Mouse (Mus musculus): Measurements from ENCODE around the gene Pecam1. TPM values are rescaled to one million over a fixed set of nuclear protein-coding genes. Genes with fewer than 3 reads are reported as not detected.

Gene Pecam1
- total and polyA plus RNA-seq, 2 experiments from 2014 or later: 9.8 to 17.5 TPM

GRCm38 (mm10) chr11:106701589-106701988 lies 48.8 kb downstream of the Pecam1 start:
- H3K9ac ChIP-seq (replicated peaks; ENCODE audit: low read length, poor library complexity, severe bottlenecking): no peak overlapping the region
- DNase-seq (ENCODE audit: low spot score): no peak
- TF ChIP-seq CTCF (IDR thresholded peaks at IDR 0.05): no peak
- no peak overlapping the region for H3K4me3 ChIP-seq (ENCODE audit: low read depth, low read length)
- H3K27me3 ChIP-seq (ENCODE audit: insufficient read depth, low read length): no peaks in the 10 kb centered on the region
- H3K27ac ChIP-seq (ENCODE audit: low read depth, low read length): no peak overlapping the region
- no peaks in the 10 kb centered on the region for H3K4me1 ChIP-seq (ENCODE audit: insufficient read depth, low read length)
- ATAC-seq (ENCODE audit: low FRiP score): no peak
- no peak overlapping the region for H3K4me2 ChIP-seq (ENCODE audit: low read depth, low read length, poor library complexity, severe bottlenecking)
- no peaks in the 10 kb centered on the region for H3K36me3 ChIP-seq (ENCODE audit: insufficient read depth, low read length)
- no peaks in the 10 kb centered on the region for H3K9me3 ChIP-seq (ENCODE audit: low read length)
- 67% methylated on average over 9 of the region's 9 CpGs for WGBS

GRCm38 (mm10) chr11:106699083-106699482 lies 51.3 kb downstream of the Pecam1 start:
- no peak for TF ChIP-seq CTCF (IDR thresholded peaks at IDR 0.05)
- H3K9ac ChIP-seq (replicated peaks; ENCODE audit: low read length, poor library complexity, severe bottlenecking): no peak overlapping the region
- 96% methylated on average over 9 of the region's 9 CpGs for WGBS

GRCm38 (mm10) chr11:106698289-106698688 lies 52.1 kb downstream of the Pecam1 start:
- no peaks in the 10 kb centered on the region for H3K9me3 ChIP-seq (ENCODE audit: low read length)
- H3K27ac ChIP-seq (ENCODE audit: low read depth, low read length): no peak overlapping the region
- H3K4me2 ChIP-seq (ENCODE audit: low read depth, low read length, poor library complexity, severe bottlenecking): no peak overlapping the region
- no peak overlapping the region for H3K4me3 ChIP-seq (ENCODE audit: low read depth, low read length)
- no peaks in the 10 kb centered on the region for H3K36me3 ChIP-seq (ENCODE audit: insufficient read depth, low read length)
- ATAC-seq (ENCODE audit: low FRiP score) (no peak), DNase-seq (ENCODE audit: low spot score) (no peak)
- TF ChIP-seq CTCF (IDR thresholded peaks at IDR 0.05): no peak
- H3K4me1 ChIP-seq (ENCODE audit: insufficient read depth, low read length): no peaks in the 10 kb centered on the region
- no peak overlapping the region for H3K9ac ChIP-seq (replicated peaks; ENCODE audit: low read length, poor library complexity, severe bottlenecking)
- no peaks in the 10 kb centered on the region for H3K27me3 ChIP-seq (ENCODE audit: insufficient read depth, low read length)
- WGBS: 93% methylated on average over 6 of the region's 6 CpGs

More at GRCm38 (mm10) chr11:106699083-106699482, 51.3 kb downstream of the Pecam1 start:
- DNase-seq (ENCODE audit: low spot score): no peak
- no peak for ATAC-seq (ENCODE audit: low FRiP score)
- Histone ChIP-seq H3K27ac (ENCODE audit: low read depth, low read length) (no peak overlapping the region), H3K9me3 (ENCODE audit: low read length) (no peaks in the 10 kb centered on the region), H3K4me3 (ENCODE audit: low read depth, low read length) (no peak overlapping the region), H3K36me3 (ENCODE audit: insufficient read depth, low read length) (no peaks in the 10 kb centered on the region), H3K27me3 (ENCODE audit: insufficient read depth, low read length) (no peaks in the 10 kb centered on the region), H3K4me2 (ENCODE audit: low read depth, low read length, poor library complexity, severe bottlenecking) (no peak overlapping the region), H3K4me1 (ENCODE audit: insufficient read depth, low read length) (no peaks in the 10 kb centered on the region)

DNA sequence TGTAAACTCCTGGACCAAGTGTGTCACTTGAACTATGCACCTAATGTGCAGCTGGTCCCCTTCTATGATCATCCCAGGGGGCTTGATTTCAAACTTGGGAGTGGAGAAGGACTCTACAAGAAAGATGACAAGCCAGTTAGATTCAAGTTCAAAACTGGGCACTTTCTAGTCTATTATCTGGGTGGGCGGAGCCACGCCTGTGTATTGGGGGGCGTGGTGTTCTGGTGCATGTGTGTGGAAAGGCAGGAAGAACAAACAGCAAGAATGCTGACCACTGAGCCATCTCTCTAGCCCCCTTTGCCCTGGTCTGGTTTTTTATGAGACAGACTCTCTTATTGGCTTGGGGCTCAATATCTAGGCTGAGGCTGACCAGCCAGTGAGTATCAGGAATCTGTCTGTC lies 54.5 kb downstream of the Pecam1 start:
- H3K36me3 ChIP-seq (ENCODE audit: insufficient read depth, low read length): no peaks in the 10 kb centered on the region
- H3K27me3 ChIP-seq (ENCODE audit: insufficient read depth, low read length): no peaks in the 10 kb centered on the region
- ATAC-seq (ENCODE audit: low FRiP score) (no peak), DNase-seq (ENCODE audit: low spot score) (no peak)
- no peak overlapping the region for H3K4me3 ChIP-seq (ENCODE audit: low read depth, low read length)
- no peaks in the 10 kb centered on the region for H3K9me3 ChIP-seq (ENCODE audit: low read length)
- H3K4me2 ChIP-seq (ENCODE audit: low read depth, low read length, poor library complexity, severe bottlenecking): no peak overlapping the region
- H3K4me1 ChIP-seq (ENCODE audit: insufficient read depth, low read length): no peaks in the 10 kb centered on the region
- no peak overlapping the region for H3K9ac ChIP-seq (replicated peaks; ENCODE audit: low read length, poor library complexity, severe bottlenecking)
- H3K27ac ChIP-seq (ENCODE audit: low read depth, low read length): no peak overlapping the region
- 91% methylated on average over 3 of the region's 3 CpGs for WGBS
- TF ChIP-seq CTCF (IDR thresholded peaks at IDR 0.05): no peak

DNA sequence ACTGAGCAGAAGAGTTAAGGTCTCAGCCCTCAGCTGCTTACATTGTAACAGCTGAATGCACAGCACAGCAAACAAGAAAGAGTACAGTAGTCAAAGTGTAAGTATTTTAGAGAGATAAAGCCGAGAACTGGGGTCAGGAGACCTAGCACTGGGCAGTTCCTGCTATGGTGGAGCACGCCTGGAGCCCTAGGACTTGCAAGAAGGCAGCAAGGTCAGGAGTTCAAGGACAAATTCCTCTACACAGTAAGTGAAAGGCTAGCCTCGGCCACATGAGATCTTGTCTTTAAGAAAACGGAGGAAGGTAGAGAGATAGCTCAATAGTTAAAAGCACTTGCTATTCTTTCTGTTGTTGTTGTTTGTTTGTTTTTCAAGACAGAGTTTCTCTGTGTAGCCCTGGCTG lies 57.5 kb downstream of the Pecam1 start:
- H3K4me3 ChIP-seq (ENCODE audit: low read depth, low read length): no peak overlapping the region
- no peaks in the 10 kb centered on the region for H3K36me3 ChIP-seq (ENCODE audit: insufficient read depth, low read length)
- 83% methylated on average over 4 of the region's 4 CpGs for WGBS
- H3K27ac ChIP-seq (ENCODE audit: low read depth, low read length): no peak overlapping the region
- H3K9me3 ChIP-seq (ENCODE audit: low read length): no peaks in the 10 kb centered on the region
- ATAC-seq (ENCODE audit: low FRiP score) (no peak), DNase-seq (ENCODE audit: low spot score) (no peak)
- TF ChIP-seq CTCF (IDR thresholded peaks at IDR 0.05): no peak
- no peaks in the 10 kb centered on the region for H3K4me1 ChIP-seq (ENCODE audit: insufficient read depth, low read length)
- no peak overlapping the region for H3K4me2 ChIP-seq (ENCODE audit: low read depth, low read length, poor library complexity, severe bottlenecking)
- no peak overlapping the region for H3K9ac ChIP-seq (replicated peaks; ENCODE audit: low read length, poor library complexity, severe bottlenecking)
- H3K27me3 ChIP-seq (ENCODE audit: insufficient read depth, low read length): no peaks in the 10 kb centered on the region

DNA sequence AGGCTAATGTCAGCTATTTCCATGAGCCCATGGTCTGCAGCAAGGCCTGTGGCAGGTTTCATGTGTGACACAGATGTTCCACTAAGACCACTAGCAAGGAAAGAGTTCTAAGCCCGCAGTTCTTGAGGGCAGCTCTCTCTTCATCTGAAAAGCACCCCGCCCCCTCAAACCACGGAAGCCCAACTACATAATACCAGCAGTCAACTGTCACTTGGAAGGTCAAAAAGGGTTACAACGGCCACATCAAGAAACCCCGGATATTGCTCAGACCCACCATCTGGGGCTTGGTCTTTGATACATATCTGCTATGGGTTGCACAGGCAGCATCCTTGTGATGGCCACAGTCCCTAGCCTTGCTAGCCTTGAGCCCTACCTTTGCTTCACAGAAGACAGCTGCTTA lies 62.1 kb downstream of the Pecam1 start:
- H3K27me3 ChIP-seq (ENCODE audit: insufficient read depth, low read length): no peaks in the 10 kb centered on the region
- ATAC-seq (ENCODE audit: low FRiP score) (no peak), DNase-seq (ENCODE audit: low spot score) (no peak)
- H3K36me3 ChIP-seq (ENCODE audit: insufficient read depth, low read length): no peaks in the 10 kb centered on the region
- WGBS: 93% methylated on average over 5 of the region's 5 CpGs
- no peak overlapping the region for H3K4me3 ChIP-seq (ENCODE audit: low read depth, low read length)
- H3K4me2 ChIP-seq (ENCODE audit: low read depth, low read length, poor library complexity, severe bottlenecking): no peak overlapping the region
- H3K9me3 ChIP-seq (ENCODE audit: low read length): no peaks in the 10 kb centered on the region
- H3K4me1 ChIP-seq (ENCODE audit: insufficient read depth, low read length): no peaks in the 10 kb centered on the region
- TF ChIP-seq CTCF (IDR thresholded peaks at IDR 0.05): no peak
- H3K9ac ChIP-seq (replicated peaks; ENCODE audit: low read length, poor library complexity, severe bottlenecking): no peak overlapping the region
- H3K27ac ChIP-seq (ENCODE audit: low read depth, low read length): no peak overlapping the region

All from midbrain, postnatal 0 days (tissue).